Mouse (Mus musculus) frontal cortex, postnatal 36 days (tissue): ENCODE data around the gene Synpo2.
"Not testable (repeated sequence)": the region's sequence is repeated elsewhere in the genome, so short reads cannot be mapped to it uniquely, and the experiment has no call there.

ENCODE experiments used
- DNase-seq, 2 experiments: peaks; one replicate each; pipeline ENCODE4 v3.0.0; 2022; ENCODE audit warnings: low spot score in 2 of 2

Synpo2 gene

DNA sequence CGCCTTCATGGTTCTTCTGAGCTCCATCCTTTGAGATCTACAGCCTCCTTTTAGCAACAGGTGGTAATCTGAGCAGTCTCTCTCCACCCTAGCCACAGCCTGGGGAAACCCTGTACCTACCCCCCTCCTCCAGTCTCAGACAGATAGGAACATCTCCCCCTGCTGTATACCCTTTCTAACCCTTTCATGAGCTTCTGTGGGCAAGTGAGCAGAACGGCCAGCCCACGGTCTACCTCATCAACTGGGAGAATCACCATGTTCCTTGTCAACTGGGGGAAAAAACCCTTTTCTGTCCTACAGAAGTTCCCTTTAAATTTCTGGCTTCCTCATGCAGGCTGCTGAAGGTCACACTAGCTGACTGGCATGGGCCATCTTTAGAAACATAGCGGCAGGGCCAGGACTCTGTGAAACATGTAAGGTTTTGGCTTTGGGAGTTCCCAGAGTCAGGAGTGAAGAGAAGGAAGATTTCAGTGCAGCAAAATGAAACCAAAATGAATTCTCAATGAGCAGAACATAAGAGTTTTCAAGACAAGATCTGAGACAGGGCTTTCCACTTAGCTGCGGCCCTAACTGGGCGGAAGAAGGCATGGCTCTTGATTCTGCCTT, 104.7 kb downstream of the Synpo2 start:
- no peak for DNase-seq

DNA sequence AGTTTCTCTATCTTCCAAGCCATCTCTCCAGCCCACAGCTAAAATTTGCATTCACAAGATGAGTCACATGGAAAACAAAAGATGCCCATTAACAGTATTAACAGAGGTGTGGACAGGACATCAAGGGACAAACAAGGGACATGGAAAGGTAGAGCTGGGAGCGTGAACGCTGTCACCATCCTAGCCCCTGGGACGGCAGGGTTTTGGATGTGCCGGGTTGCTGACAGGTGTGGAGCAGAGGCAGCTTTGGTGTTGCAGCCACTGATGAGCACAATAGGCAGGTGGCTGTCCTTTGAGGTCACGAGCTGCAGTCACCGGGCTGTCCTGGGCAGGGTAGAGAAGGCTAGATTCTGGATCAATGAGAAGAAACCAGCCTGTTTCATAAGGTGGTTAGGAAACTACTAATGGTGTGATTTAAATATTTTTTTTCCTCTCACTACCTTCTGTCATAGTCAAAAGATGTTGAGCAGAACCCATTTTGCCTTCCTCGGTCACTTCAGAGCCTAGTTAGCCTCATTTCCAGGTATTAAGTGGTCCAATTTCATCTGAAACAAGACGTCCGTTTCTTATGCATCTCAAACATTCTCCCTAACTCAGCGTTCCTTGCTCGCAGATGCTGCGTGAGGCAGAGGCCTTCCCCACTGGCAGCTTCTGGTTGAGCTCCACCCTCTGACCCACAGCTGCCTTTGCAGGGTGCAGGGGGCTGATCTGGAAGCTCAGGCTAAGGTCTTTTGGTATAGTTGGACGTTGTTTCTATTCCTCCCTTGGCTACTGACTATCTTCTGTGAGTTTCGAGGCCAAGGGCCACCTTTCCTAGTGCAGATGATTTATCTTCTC, 105.4 kb downstream of the Synpo2 start:
- no peak for DNase-seq

DNA sequence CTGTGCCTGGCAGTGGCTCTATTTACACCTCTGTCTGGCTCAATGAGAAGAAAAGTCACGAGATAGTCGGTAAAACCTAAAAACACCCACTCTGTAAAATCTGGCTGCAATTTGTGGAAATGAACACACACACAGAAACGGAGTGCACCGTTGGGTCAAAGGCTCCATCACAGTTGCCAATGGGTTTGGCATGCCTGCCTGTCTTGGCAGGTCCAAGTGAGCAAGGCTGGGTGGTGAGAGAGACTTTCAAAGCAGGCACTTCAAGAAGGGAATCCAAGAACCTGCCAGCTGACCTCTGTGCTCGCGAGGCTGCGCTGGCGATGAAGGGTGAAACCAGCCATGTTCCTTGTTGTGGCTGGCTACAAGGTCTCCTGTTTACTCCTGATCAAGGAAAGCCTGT, 107.2 kb downstream of the Synpo2 start:
- DNase-seq = peak in 1 of 2 experiments; percentile 23

DNA sequence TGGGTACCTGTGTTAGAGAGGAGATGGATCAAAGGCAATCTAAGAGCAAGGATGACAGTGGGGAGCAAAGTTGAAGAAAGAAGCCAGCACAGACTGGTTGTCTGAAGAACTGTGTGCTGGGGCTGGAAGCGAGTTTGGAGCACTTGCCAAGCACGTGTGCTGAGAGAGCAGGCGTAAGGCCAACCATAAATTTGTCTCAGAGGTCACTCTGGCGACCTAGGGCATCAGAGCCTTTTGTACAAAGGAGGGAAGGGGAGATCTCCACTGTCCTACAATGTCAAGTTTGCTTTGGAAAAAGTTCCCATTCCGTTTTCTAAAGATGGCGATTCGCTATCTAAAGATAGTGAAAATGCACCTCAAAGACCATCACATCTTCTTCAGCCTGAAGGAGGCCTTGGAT, 107.9 kb downstream of the Synpo2 start:
- no peak for DNase-seq

DNA sequence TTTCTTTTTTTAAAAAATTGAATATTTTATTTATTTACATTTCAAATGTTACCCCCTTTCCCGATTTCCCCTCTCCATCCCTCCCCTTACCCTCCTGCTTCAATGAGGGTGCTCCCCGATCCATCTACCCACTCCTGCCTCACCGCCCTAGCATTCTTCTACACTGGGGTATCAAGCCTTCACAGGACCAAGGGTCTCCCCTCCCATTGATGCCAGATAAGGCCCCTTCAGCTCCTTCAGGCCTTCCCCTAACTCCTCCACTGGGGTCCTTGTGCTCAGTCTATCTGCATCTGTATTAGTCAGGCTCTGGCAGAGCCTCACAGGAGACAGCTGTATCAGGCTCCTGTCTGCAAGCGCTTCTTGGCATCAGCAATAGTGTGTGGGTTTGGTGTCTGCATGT, 109.2 kb downstream of the Synpo2 start:
- not testable (repeated sequence) for DNase-seq

DNA sequence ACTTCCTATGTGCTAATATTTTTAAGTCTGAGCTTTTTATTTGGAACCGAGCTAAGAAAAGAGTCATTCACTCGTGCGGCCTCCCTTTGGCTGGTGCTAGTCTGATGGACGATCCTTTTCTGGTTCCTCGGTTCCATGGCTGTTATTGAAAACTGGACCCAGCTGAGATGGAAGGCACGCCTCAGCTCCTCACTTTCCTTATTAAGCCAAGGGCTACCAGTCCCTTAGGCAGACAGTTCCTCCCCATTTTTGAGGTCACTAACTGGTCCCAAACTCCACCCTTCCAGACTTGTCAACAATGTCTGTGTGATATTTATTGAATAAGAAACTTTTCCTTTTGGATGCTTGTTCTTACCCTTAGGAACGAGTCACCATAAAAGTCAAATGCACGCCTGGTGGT, 112.1 kb downstream of the Synpo2 start:
- no peak for DNase-seq

DNA sequence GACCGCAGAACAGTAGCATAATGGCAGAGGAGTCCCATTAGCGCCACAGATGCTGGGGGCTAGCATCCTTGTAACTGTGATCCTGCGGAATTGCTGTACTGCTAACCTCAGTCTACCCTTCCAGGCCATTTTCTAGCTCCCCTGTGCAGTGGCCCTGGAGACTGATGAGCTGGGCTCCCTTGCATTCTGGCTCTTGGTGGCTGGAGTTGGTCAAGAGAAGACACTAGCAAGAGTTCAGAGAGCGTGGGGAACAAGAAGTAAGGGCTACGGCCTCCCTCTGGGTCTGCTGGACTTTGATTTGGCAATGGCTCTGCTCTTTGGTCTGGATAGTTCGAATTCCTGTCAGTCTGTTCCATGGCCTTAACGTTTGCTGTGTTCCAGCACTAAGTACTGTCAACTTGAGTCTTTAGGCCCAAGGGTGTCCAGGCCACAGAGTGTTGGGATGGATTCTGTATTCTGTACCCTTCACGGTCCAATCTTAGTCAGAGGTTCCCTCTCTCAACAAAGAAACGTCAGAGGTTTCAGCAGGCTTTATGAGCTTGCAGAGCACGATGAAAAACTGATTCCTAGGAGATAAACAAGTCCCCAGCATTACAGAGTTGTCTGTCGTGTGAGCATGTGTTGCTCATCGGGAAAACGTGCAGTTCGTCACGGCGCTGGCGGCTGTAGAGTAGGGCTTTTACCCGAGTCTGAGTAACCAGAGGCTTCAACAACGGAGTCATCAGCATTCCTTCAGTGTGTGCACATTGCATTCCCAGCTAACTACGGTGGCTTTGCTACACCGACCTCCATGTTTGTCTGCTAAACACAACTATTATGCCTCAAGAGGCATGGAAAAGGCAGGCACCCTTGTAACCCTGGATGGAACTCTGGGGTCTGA, 113.6 kb downstream of the Synpo2 start:
- no peak for DNase-seq

DNA sequence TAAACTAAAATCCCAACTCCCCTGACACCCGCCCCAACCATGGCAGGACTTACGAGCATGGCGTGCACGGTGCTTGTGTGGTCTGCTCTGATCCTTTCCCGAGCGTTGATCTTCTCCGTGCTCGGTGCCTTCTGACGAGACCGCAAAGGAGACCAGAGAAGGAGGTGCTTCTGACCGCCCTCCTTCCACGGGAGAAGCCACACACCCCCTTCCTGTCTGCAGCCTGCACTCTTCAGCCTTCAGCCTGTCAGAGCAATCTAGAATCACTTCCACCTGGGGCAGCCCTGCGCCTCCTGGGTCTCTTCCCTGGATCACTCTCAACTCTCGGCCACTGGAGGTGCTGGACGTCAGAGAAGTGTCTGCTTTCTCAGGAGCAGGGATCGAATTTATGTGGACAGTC, 119.0 kb downstream of the Synpo2 start:
- no peak for DNase-seq

DNA sequence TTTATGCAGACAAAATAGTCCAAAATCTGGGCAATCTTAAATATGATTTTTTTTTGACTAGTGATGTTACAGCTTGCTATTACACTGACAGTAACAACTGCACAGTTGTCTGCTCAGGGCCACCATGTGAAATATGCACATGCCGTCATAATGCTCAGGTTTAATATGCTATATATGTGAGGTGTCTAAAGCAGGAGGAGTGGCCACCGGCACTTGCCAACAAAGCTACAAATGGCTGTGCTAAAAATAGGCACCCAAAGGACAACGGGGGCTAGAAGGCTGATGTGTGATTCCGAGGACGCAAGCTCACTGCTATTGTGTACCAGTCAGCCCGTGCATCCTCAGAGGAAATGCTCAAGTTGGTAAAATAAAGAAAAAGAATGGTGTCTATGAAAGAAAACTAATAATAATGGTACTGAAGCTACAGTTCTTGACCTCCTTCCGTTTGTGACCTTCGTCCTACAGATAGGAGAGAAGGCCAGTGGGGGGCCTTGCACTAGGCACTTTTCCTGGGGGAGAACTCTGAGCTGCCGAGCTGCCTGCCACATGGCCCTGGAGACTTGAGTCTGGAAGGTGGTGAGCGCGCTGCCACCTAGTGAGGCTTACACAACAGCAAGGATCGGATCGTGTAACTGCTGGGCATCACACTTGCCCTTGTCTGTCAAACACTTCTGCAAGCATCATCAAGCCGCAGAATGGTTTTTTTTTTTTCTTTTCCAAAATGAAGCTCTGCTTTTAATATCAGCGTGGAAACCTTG, 120.0 kb downstream of the Synpo2 start:
- peak; percentile 20 to 24 for DNase-seq

DNA sequence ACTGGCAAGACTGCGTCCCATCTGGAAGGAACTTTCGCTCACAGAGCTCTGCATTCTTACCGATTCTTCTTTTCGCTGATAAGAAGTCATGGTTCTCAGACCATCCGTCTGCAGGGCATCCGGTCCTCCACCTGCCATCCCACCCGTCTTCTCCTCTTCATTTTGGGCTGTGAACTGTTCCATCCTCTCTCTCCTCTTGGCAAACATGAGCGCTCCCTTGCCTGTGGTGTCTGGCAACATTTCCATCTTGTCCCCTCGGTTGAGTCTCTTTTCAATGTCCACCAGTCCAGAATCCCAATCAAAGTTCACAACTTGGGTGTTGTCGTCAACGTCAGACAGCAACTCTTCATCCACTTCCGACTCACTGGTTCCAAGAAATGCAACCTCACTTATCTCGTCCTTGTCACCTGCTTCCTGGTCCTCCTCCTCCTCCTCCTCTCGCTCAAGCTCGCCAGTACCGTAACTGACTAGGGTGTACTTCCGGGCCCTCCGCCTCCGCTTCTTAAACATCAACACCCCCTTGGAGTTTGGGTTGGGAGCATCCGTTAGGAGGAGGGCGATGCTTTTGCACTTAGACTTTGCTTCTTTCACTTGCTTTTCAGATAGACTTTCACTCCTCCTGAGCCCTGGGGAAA, 121.8 kb downstream of the Synpo2 start:
- DNase-seq = no peak

DNA sequence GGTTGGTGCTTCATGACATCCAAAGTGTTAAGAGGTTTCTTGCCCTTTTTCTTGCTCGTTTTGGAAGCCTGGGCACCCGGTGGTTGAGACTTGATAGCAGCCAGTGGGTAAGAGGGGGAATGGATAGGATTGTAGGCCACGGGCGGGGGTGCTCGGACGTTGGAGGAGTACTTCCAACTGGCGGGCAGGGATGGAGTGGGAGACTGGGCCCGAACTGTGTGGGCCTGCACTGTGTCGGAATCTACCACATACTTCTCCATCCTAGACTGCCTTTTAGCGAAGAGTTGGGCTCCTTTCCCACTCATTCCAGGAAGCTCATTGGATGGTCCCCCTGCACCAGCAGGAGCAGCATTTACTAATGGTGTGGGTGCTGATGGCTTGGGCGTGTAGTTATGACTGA, 123.2 kb downstream of the Synpo2 start:
- no peak for DNase-seq

DNA sequence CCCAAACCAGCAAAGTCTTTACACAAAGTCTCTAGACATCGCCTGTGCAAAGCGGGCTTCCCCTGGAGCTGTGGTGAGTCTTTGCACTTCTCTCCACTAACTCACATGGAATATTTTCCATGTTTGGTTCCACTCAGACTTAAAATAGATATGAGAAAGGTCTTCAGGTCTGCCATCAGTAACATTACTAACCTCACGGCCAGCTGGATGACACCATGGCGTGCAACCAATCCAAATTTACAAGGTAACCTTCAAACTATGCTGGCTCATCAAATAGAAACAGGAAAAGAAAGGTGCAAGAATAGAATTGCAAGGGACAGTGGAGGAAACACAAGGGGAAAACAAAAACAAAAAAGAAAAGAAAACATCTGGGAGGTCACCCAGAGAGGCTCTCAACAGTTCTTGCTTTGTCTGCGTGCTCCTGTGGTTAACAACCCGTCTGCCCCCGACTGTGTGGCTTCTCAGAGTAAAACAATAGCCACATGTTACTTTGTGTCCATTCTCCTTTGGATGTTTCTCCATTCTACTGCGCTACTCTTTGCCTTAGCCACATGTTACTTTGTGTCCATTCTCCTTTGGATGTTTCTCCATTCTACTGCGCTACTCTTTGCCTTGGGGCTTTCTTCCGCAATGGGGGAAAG, 124.8 kb downstream of the Synpo2 start:
- DNase-seq = no peak

DNA sequence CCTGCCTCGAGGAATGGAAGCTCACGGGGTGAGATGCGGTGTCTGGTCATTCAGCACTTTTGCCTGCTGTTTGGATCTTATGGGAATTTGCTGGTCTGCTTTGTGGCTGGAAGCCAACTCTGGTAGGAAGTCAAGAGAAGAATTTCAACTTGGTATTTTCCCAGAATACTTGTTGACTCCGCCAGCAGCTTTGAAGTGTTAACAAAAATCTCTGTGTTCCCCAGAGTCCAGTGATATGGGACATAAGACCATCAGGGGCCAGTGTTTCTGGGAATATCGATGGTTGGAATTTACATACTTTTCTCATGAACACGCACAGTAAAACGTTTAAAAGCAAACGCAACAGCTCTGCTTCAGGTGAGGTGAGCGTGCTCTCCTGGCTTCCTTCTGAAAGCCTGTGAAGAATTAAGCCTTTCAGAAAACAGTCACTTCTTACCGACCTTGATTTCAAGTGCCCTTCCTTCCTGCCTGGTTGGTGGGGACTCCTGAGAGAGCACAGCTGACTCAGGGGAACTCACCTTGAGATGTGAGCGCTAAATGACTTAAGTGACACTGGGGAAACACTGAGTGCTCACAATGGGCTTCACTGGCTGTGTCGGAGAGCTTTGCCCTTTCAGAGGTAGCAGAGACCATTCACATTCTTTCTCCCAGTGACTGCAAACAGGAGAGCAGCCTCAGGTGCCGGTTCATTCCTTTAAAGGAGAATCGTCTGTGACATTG, 128.0 kb downstream of the Synpo2 start:
- DNase-seq = no peak

DNA sequence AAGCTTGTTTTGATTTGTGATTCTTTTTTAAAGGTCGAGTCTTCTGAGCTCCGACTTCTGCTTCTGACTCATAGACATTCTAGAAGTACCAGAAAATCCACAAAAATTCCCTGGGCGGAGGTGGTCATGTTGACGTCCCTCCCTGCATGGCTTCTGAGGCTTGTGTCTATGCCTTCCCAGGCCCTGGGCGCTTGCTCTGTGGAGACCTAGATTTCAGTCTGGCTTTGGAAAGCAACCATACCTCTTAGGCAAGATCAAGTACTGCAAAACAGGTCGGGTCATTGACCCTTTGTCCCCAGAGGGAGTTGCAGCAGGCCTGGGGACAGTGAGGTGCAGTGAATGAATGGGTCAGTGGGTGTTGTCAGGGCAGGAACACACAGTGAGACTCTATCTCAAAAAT, 131.6 kb downstream of the Synpo2 start:
- no peak for DNase-seq

DNA sequence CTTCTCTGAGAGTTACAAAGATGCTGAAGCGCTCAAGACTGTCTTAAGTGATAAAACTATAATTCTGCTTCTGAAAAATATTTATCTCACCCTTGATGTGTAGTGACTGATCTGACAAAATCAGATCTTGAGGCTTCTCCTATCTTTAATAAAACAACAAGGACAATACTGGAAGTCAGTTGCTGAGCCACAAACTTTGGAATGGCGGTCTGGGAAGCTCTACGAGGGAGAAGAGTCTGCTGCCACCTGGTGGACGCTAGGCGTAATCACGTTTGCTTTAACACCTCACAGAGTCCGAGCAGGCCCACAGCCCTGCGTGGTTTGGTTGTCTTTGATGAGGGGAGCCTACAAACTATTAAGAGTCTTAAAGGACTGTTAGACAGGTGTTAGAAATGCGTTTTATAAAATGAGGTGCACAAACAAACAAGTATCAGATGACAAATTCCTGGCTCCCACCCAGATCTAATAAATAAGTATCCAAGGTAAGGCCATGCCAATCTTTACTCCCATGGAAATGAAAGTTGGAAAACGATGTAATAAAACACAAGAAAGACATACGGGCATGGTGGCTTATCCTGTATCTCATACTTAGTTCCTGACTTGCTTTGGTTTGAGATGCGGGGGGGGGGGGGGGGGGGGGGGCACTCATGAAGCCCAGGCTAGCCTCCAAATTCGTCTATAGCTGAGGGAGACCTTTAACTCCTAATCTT, 132.6 kb downstream of the Synpo2 start:
- peak; percentile 58 to 76 for DNase-seq

DNA sequence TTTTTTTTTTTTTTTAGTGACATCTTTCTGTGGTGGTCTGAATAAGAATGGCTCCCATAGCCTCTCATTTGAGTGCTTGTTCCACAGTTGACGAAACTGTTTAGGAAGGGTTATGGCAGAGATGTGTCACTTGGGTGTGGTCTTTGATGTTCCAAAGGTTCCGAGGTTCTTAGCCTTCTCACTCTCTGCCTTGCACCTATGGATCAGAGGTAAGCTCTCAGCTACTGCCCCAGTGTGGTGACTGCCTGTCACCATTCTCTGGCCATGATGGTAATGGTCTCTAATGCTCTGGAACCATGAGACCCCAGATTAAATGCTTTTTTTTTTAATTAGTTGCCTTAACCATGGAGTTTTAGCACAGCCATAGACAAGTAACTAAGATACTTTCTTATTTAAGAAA, 134.2 kb downstream of the Synpo2 start:
- DNase-seq = no peak

DNA sequence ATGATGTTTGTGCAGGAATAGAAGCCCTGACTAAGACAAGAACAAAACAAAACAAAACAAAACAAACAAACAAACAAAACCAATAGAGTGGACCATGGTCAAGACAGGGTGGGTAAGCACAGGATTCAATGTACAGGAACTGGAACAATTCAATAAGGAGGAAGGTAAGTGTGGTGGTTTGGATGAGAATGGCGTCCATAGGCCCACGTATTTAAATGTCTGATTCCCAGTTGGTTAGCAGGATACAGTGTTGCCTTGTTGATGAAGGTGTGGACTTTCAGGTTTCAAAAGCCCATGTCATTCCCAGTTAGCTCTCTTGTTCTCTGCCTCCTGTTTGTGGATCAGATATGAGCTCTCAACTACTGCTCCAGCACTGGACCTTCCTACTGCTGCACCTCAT, 140.8 kb downstream of the Synpo2 start:
- DNase-seq = no peak

DNA sequence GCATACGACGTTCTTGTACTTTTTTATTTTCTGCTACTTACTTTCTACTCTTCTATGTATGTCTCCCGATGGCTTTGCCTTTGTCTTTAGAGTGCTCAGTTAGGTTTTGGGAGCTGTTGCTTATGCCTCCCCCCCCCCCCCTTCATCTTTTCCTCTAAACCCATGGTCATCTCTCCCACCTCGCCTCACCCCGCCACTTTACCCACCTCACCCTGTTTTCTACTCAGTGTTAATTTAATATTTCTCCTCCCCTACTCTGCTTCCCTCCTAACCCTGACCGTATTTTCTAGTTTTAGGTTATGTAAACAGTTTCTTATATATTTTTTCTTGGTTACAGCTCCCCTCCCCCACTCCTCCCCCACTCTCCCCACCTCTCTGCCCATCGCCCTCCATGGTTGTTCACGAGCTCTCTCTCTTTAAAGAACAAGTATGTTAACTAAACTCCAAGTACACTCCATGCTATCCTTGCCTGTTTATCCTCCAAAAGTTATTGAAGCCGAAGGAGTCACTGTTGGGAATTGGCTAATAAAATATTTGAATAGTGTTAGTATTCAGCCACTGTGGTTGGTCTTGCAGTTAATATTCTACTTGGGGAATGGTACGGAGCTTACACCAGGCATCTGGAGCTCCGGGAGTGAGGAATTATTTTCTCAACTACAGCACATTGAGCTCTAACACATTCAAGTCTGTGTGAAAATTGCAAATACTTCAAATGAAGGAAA, 142.1 kb downstream of the Synpo2 start:
- DNase-seq = no peak
